Mouse (Mus musculus): ENCODE data around the gene Gatc.
"Not testable (repeated sequence)": the region's sequence is repeated elsewhere in the genome, so short reads cannot be mapped to it uniquely, and the experiment has no call there.

Gene Gatc

DNA sequence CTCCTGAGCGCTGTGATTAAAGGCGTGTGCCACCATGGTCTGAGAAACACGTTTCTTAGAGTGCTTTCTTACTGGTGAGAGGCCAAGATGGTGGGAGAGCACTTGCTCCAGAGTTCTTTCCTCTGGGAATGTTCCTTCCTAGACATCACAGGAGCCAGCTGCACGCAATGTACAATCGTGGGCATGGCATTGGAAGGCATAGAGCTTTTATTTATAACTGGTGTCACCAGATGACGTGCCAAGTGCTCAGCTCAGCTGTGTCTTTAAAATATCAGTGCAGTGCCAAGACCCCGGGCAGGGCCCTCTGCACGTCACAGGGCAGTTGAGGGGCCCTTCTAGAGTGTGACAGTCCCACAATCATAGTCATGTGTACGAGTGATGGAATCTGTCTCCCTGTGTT is 10.0 kb downstream of the Gatc start:
- DNase-seq (ENCODE audit: low read depth, low spot score), result no peak

DNA sequence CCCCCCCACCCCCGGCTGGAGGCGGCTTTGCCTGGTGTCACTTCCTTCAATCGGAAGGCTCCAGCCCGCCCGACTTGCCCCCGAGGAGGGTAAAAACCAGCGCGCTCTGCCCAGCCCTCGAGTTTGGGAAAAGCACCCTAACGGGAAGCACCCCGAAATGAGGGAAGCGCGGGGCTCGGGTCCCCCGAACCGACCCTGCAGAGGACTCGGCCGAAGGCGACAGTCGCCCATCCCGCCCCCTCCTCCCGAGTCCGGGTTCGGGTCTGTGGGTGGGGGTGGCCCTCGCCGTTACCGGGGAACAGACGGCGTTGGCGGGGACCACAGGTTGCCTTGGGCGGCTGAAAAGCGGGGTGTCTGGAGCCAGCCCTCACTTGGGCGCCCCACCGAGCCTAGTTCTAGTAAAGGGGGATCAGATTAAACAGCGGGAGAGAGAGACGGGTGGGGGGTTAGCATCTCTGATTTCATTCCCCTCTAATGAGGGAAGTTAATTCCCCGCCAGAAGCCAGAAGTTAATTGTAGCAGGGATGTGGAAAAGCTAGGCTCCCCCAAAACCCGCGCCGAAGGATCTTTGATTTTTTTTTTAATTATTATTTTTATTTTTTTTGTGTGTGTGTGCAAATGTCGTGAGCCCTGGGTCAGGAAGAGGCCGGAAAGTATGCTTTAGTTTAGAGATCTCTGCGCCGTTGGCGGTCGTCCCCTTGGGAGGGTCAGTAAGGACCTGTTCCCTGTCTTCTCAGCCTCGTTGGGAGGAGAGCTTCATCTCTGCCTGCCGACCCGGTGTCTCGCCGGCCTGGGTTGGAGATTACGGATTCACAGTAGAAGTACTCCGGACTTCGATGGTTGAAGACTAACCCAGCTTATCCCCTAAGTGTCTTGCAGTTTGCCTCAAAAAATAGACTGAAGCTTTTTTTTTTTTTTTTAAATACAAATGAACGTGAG is 13.1 kb downstream of the Gatc start:
- no peak for DNase-seq (ENCODE audit: low read depth, low spot score)

DNA sequence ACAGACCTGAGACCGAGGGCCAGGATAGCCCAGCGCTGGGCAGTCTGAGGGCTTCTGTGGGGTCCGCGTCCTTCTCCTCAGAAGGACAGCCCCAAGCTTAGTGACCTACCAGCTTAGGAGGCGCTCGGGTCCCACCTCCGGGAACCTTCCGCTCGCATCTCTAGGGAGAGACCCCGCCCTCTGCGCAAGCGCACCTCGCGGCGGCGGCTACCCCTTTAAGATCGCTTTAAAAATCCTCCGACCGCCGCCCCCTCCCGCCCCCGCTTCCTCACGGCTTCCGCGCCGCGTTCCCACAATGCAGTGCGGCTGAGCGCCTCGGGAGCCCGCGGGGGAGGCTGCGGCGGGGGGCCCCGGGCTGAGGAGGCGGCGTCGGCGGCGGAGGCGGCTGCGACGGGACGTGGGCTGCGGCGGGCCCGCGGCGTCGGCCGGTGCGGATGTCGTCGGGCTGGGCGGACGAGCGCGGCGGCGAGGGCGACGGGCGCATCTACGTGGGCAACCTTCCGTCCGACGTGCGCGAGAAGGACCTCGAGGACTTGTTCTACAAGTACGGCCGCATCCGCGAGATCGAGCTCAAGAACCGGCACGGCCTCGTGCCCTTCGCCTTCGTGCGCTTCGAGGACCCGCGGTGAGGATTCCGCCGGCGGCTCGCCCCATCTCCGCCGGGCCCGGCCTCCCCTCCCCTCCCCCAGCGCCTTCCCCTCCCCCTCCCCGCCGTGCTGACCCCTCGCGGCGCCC is 13.9 kb downstream of the Gatc start, which contains the start of gene Srsf9:
Gene Srsf9, plus strand, starts transcription at position 303 of the 735 bp plus-strand sequence.
- peak; percentile 91 for DNase-seq (ENCODE audit: low read depth, low spot score)

DNA sequence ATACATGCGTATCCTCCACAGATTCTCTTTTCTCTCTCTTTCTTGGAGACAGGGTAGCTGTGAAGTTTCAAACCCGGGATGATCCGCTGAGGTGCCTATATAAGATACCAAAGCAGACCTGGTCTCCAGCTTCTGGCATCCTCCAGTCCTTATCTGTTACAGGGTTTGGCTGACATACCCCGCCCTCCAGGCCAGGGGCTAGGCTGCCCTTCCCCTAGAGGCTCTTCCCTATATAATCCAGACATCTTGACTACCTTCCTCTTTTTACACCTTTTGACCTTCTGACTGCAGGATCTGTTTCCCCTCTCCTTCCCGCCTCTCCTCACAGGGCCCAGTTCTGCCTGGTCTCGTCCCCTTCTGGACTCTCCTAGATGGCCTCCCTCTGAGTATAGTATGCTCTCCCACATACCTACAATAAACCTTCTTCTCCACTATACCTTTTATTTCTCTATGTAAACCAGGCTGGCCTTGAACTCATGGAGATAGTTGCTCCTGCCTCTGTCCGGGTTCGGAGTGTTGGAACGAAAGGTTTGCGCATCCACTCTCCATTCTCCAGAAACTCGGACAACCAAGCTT is 14.6 kb downstream of the Gatc start:
- no peak for DNase-seq (ENCODE audit: low read depth, low spot score)

DNA sequence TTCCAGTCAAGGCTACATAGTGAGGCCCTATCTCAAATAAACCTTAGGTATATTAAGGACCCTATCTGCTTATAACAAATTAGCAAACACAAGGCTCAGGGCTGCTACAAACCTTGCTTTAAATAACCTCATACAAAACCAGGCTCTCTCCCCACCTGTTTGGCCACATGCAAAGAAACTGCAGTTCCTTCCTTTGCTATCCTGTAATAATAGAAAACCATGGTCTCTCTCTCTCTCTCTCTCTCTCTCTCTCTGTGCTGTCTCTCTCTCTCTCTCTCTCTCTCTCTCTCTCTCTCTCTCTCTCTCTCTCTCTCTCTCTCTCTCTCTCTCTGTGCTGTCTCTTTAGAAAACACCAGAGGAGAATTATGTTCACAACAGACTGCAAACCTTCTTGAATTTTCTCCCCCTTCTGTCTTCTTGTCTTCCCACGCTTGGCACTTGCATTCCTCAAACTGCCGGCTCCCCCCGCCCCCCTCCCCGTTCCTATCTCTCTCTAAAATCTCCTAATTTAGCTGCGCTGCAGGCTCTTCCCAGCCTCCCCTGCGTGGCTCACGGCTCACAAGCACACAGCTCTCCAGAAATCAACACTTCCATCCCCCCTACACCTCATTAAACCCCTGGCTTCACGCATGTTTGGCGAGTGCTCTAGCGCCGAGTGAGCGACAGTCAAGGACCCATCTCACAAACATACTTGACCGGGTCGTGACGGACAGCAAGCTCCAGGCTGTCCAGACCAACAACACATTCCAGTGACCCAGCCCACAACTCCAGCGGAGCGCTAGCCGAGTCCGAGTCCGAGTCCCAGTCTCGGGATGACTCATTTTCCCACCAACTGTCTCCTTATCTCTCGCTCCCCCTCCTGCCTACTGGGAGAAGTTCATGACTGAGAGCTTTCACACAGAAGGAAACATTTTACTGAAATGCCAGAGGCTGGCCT is 21.7 kb downstream of the Gatc start:
- no peak for DNase-seq (ENCODE audit: low read depth, low spot score)

DNA sequence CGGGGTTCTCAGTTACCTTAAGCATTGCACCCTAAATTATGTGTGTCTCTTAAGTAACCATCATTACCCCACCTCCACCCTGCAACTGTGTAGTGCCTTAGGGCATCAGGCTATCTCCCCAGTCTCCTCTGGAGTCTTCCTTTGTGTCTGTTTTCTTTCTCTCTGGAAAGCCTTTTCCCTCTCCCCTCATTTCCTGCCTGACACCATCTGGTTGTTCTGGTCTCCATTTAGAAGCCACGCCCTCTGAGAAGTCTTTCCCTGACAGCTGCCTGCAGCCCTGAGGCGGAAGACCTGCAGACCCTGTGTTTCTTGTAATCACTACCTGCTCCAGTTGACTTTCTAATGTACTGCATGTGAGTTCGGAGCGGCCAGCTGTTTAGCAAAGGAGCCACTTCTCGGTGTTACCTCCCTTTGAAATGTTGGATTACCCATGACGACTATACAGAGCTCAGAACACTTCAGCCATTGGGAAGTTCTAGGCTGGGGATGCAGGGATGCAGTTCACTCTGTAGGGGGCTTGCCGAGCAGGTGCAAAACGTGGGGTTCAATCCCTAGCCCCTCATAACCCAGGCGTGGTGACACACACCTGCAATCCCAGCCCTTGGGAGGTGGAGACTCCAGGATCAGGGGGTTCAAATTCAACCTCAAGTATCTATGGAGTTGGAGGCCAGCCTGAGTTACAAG is 23.2 kb downstream of the Gatc start:
- DNase-seq (ENCODE audit: low read depth, low spot score), result no peak

DNA sequence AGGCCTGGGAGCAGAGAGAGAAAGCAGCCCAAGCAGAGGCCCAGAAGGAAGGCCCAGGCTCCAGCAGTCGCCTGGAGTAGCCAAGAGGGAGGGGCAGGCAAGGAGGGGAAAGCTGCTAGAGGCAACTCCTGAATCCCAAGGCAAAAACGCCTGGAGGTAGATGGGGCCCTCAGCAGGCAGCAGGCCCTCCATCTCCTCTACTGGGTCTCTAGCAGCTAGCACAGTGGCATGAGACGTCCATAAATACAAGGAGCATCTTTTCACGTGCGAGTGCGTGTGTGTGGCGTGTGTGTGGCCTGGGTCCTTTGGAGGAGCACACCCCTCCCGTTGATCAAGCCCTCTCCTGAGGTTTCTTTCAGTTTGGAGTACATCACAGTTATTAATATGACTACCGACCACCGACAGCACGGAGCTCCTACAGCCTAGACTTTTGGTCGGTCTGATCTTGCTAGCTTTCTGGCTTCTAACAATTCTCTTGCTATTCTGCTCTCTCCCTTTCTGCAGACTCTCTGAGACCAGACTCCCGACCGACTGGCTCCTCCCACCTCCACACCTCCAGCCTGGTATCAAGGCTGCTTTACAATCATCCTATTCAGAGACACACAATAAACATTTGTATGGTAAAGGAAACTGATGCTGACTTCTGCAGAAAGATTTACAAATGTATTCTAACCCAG is 23.9 kb downstream of the Gatc start:
- no peak for DNase-seq (ENCODE audit: low read depth, low spot score)

DNA sequence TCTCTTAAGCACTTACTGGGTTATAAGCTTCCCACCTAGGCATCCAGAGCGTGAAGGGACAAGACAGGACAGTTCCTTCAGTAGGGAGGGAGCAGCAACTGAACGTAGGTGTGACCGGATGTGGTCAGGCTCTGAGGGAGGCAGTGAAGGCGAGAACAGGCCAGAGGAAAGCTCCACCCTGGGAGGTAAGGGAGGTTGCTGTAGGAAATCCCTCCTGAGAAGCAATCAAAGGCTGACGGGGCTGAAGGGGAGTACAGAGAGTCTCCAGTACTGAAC is 27.4 kb downstream of the Gatc start:
- no peak for DNase-seq (ENCODE audit: low read depth, low spot score)

DNA sequence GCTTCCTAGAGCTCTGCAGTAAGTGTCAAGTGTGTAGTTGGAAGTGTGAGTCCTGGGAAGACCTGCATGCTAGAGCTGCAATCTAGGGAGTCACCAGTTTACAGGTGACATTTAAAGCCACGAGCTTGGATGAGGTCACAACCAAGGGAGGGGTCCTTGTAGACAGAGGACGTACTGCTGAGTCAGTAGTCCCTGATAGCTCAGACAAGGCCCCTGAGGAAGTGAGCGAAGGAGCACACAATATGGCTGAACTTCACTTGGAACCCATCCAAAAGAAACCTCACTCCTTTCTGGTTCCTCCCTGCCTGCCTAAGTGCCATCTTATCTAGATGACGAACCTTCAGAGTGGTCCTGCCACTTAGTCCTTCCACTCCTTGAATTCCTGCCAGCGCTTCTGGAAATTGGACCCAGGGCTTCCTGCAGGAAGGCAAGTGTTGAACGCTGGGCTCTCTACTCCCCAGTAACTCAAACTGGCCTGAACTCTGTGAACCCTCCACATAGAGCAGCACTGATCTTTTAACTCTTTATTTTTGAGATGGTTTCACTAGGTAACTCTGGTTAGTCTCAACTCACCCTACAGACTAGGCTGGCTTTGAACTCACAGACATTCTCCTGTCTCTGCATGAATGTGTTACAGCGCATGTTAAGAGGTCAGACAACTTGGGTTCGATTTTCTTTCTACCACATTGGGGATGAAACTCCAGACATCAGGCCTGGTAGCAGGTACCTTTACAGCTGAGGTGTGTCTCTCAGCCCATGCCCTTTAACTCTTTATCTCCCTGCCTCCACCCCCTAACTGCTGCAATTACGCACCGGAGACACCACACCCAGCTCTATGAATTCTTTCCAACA is 27.9 kb downstream of the Gatc start:
- DNase-seq (ENCODE audit: low read depth, low spot score), result no peak

DNA sequence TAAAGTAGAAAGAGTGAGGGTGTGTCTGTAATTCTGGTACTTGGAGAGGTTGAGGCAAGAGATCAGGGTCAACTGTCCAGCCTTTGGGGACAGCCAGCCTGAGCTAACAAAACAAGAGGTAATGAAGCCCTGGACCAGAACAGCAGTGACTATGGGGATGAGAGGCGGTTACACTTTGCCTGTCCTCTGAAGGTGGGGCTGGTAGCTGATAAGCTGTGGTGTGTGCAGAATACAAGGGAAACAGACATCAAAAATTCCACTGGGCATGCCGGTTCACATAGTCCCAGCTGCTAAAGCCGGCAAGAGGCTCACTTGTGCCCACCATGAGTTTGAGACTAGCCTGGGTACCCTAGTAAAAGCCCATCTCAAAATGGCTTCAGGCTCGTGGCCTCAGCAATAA is 28.6 kb downstream of the Gatc start:
- DNase-seq (ENCODE audit: low read depth, low spot score), result no peak

DNA sequence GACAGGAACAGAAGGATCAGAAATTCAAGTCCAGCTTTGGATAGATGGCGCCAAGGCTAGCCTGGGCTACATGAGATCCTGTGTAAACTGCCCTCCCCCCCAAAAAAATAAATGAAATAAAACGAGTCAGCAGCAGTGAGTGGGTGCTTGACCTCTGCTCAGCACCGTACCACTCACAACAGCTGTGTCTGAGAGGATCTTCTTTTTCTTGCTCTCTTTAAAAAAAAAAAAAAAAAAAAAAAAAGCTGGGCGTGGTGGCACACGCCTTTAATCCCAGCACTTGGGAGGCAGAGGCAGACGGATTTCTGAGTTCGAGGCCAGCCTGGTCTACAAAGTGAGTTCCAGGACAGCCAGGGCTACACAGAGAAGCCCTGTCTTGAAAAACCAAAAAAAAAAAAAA is 38.8 kb downstream of the Gatc start:
- not testable (repeated sequence) for DNase-seq (ENCODE audit: low read depth, low spot score)

DNA sequence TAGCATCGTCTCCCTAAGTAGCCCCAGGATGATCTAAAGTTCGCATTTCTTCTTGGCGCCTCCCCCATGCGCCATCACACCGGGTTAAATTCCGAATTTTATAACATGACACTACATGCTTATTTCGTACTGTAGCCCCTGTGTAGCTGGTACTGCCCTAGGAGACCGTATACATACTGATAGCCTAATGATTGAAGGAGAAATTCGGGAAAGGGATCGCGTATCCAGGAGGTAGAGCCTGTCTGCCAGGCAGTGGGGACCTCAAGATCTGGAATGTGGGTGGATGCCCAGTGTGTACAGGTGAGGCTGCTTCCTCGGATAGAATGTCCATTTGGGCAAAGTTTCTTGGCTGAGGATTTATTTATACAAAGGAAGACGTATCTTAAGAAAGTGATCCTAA is 39.4 kb downstream of the Gatc start:
- no peak for DNase-seq (ENCODE audit: low read depth, low spot score)

DNA sequence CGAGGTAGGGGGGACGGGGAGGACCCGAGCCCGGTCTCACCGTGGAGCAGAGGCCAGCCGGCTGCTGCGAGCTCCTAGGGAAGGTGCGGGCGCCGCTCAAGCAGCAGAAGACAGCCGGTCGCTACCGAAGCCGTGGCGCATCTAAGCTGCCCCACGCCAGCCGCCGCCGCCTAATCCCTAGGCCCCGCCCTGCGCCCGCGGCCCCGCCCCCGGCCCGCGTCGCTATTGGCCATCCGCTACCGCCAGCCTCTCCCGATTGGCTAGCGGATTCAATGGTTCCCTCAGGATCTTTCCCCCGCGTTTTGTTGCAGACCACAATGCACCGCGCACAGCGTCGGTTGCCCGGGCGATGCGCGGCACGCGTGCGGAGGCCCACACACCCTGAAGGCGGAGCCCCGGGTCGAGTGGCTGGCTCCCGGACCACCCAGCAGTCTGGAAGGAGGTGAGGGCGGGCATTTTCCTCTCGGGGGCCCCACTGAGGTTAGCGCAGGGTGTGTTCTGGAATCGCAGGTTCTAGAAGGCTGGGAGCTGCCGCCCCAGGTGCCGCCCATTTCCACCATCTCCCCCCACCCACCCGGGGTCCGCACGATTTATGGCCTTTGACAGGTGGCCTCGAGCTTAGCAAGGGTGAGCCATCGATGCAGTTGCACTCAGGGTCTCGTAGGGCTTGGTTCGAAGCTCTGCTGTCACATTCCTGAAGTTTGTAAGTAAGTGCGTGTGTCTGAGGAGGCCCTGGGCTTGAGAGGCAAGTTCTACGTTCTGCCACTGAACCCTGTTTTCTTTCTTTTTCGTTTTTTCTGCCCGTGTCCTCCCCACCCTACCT is 40.0 kb downstream of the Gatc start, which contains the start of gene Dynll1:
Gene Dynll1, minus strand, starts transcription at position 208 of the 823 bp plus-strand sequence.
- DNase-seq (ENCODE audit: low read depth, low spot score), result peak; percentile 99

DNA sequence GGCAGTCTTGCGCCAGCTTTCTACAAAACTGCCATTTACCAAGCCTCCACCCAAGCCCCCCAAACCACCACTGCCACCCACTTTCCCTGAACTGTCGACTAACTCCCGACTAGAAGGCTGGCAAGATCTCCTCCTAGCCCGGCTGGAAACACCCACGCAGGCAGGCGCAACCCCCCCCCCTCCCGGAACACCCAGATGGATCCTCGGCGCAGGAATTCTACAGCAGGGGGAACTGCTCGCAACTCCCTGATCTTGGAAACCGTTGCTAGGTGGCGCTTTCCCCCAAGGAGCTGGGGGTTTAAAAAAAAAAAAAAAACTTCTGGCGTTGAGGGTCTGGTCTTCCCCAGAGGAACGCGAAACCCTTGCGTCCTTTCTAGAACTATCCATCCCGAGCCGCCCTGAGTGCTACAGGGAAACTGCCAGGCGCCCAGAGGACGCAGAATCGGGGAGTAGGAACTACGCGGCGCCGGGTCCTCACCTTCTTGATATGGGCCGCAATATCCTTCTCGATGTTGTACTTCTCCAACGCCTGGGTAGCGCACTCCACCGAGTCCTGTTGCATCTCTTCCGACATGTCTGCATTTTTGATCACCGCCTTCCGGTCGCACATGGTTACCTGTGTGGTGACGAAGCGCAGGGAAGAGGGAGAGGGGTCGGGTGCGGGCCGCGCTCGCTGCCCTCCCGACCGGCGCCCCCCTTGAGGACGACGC is 40.8 kb downstream of the Gatc start:
- peak; percentile 37 for DNase-seq (ENCODE audit: low read depth, low spot score)

DNA sequence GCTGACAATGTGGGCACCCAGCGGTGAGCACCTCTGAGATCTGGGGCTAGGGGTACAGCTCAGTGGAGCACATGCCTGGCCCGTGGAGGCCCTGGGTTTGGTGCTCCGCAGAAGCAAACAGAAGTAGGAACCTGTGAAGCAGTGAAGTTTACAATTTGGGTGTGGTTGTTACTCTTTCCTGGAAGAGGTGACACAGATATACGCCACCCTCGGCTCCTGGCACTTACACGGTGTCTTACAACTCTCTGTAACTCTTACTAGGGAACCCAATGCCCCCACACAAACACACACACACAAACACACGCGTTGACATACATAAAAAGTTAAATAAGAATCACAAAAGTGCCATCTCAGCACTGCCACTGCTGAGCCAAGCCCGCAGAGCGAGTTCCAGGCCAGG is 44.6 kb downstream of the Gatc start:
- DNase-seq (ENCODE audit: low read depth, low spot score), result no peak

DNA sequence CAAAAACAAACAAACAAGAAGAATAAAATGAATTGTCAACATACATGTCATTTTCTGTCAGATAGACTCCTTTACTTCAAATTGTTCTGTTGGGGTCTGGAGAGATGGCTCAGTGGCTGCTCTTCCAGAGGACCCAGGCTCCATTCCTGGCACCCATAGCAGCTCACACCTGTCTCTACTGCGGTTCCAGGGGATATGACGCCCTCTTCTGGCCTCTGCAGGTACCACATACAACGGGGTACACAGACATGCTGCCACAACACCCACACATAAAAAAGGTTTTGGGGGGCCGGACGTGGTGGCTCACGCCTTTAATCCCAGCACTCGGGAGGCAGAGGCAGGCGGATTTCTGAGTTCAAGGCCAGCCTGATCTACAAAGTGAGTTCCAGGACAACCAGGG is 46.8 kb downstream of the Gatc start:
- DNase-seq (ENCODE audit: low read depth, low spot score), result no peak

DNA sequence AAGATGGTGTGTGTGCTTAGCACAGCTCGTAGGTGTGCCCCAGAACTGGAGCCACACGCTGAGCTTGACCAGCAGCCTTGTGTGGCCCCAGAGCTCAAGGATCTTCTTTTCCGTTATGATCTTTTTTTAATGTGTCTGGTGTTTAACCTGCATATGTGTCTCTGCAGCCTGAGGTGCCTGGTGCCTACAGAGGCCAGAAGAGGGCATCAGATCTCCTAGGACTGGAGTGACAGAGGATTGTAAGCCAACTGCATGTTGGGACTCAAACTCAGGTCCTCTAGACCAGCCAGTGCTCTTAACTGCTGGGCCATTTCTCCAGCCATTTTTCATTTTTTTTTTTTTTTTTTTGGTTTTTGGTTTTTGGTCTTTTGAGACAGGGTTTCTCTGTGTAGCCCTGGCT is 56.2 kb downstream of the Gatc start:
- DNase-seq (ENCODE audit: low read depth, low spot score), result no peak

Data from retina, adult 2 months (tissue).